Mouse (Mus musculus) kidney, embryonic 15.5 days (tissue): ENCODE measurements around the gene Rnf180. TPM values are rescaled to one million over a fixed set of nuclear protein-coding genes. Genes with fewer than 3 reads are reported as not detected.

ENCODE experiments used
- ATAC-seq: fragments of 200-750 bp; cut with Nextera tagmentation; replicated peaks from 2 replicates; pipeline ENCODE4 v1.8.0; 2017; ENCODE audit warnings: moderate TSS enrichment; ENCODE audit not compliant: low FRiP score
- H3K27ac ChIP-seq: fragments of 300-500 bp; sonication (generic); 2 replicates; pipeline ENCODE4 v1.5.1; 2015; ENCODE audit warnings: mild to moderate bottlenecking, inconsistent platforms
- H3K27me3 ChIP-seq: fragments of 300-500 bp; sonication (generic); 2 replicates; pipeline ENCODE4 v1.6.1; 2015; ENCODE audit warnings: inconsistent platforms
- H3K36me3 ChIP-seq: fragments of 300-500 bp; sonication (generic); 2 replicates; pipeline ENCODE4 v1.6.1; 2015; ENCODE audit warnings: inconsistent platforms
- H3K4me1 ChIP-seq: fragments of 300-500 bp; sonication (generic); 2 replicates; pipeline ENCODE4 v1.6.1; 2015; ENCODE audit warnings: inconsistent platforms
- H3K4me2 ChIP-seq: fragments of 300-500 bp; sonication (generic); 2 replicates; pipeline ENCODE4 v1.6.1; 2015; ENCODE audit warnings: moderate library complexity, mild to moderate bottlenecking, inconsistent platforms
- H3K4me3 ChIP-seq: fragments of 300-500 bp; sonication (generic); replicated peaks from 2 replicates; pipeline ENCODE4 v1.5.1; 2015; ENCODE audit warnings: mild to moderate bottlenecking, inconsistent platforms
- H3K9ac ChIP-seq: fragments of 300-500 bp; sonication (generic); 2 replicates; pipeline ENCODE4 v1.6.1; 2015; ENCODE audit warnings: mild to moderate bottlenecking, inconsistent platforms
- H3K9me3 ChIP-seq: fragments of 300-500 bp; sonication (generic); replicated peaks from 2 replicates; pipeline ENCODE4 v1.6.1; 2016; ENCODE audit warnings: inconsistent platforms
- WGBS: fragments of 180-500 bp; shearing (Covaris S2); methylation state at CpG from one replicate; pipeline ENCODE4 v1.1.7; 2015; ENCODE audit warnings: mixed read lengths; 5-methylcytosine and 5-hydroxymethylcytosine counted together
- polyA plus RNA-seq: library from polyadenylated mRNA; unstranded; fragments of >200 nt; fragmentation: Nextera tagmentation; extraction: Ambion mirVana; gene quantifications from 2 replicates; pipeline ENCODE4 v1.2.1, GENCODE M21; 2015

The Rnf180 gene
- polyA plus RNA-seq, 1 experiment from 2014 or later = 6.1 TPM

- Histone ChIP-seq H3K36me3 (no peaks in the 10 kb centered on the region), H3K27ac (peak overlapping the region; percentile 74), H3K4me3 (peak overlapping the region; percentile 87), H3K4me1 (peaks cover 15% of the 10 kb centered on the region; the same call in 1 of the 2 replicates), H3K9me3 (no peaks in the 10 kb centered on the region), H3K9ac (peak overlapping the region; percentile 74), H3K4me2 (peak overlapping the region; percentile 92), H3K27me3 (no peaks in the 10 kb centered on the region)
- WGBS = under 1% methylated on average over 76 of the region's 91 CpGs
- peak; percentile 92 for ATAC-seq
These were observed 591 bp downstream of the Rnf180 start for GRCm38 (mm10) chr13:105293781-105294667.

DNA sequence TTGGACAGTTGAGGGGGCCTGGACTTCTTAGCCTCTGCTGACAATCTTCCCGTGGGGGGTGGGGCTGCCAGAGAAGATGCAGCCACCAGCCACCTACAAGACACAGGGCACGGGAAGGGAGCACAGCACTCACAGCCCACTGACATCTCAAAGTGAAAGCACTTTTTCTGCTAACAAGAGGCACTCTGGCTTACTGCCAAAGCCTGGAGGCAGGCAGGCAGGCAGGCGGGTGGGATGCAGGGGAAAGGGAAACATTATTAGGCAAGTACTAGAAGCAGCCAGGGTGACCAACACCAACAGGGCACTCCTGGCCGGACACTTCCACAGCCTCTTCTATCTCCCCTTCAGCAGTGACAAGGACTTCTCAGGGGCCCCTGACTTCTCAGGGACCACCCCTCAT lies 2.8 kb downstream of the Rnf180 start:
- H3K36me3 ChIP-seq = no peaks in the 10 kb centered on the region
- WGBS = 28% methylated on average over 4 of the region's 4 CpGs
- H3K4me3 ChIP-seq = no peak overlapping the region
- H3K9ac ChIP-seq = no peak overlapping the region
- H3K4me1 ChIP-seq = peaks cover 15% of the 10 kb centered on the region; the same call in 1 of the 2 replicates
- H3K27me3 ChIP-seq = no peaks in the 10 kb centered on the region
- H3K4me2 ChIP-seq = peak overlapping the region; percentile 27
- H3K27ac ChIP-seq = no peak overlapping the region
- no peak for ATAC-seq
- no peaks in the 10 kb centered on the region for H3K9me3 ChIP-seq

GRCm38 (mm10) chr13:105290594-105290993 lies 4.0 kb downstream of the Rnf180 start:
- Histone ChIP-seq H3K4me3 (no peak overlapping the region), H3K27me3 (no peaks in the 10 kb centered on the region), H3K4me2 (no peak overlapping the region), H3K9ac (no peak overlapping the region), H3K27ac (no peak overlapping the region), H3K9me3 (no peaks in the 10 kb centered on the region), H3K36me3 (no peaks in the 10 kb centered on the region), H3K4me1 (peaks cover 15% of the 10 kb centered on the region; the same call in 1 of the 2 replicates)
- no peak for ATAC-seq
- 91% methylated on average over 2 of the region's 2 CpGs for WGBS

DNA sequence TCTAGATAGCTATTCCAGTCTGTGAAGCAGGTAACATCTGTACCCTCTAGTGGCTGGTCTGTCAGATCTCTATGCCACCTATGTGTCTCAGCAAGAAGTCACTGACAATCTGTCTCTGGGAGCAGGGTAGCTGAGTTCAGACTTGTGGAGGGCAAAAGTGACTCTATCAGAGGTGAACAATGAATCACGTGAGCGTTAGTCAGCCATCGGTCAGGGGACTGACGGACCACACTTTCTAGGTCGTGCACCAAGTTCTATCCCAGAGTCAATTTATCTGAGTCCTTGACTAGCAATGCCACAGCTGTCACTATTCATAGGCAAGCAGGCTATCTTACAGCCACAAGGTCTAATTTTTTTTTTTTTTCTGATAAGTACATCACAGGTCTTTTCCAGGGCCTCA lies 4.6 kb downstream of the Rnf180 start:
- no peak overlapping the region for H3K4me3 ChIP-seq
- H3K4me2 ChIP-seq = no peak overlapping the region
- H3K27ac ChIP-seq = no peak overlapping the region
- H3K9me3 ChIP-seq = no peaks in the 10 kb centered on the region
- H3K27me3 ChIP-seq = no peaks in the 10 kb centered on the region
- 90% methylated on average over 5 of the region's 5 CpGs for WGBS
- ATAC-seq = no peak
- H3K9ac ChIP-seq = no peak overlapping the region
- no peaks in the 10 kb centered on the region for H3K36me3 ChIP-seq
- H3K4me1 ChIP-seq = peaks cover 15% of the 10 kb centered on the region; the same call in 1 of the 2 replicates

DNA sequence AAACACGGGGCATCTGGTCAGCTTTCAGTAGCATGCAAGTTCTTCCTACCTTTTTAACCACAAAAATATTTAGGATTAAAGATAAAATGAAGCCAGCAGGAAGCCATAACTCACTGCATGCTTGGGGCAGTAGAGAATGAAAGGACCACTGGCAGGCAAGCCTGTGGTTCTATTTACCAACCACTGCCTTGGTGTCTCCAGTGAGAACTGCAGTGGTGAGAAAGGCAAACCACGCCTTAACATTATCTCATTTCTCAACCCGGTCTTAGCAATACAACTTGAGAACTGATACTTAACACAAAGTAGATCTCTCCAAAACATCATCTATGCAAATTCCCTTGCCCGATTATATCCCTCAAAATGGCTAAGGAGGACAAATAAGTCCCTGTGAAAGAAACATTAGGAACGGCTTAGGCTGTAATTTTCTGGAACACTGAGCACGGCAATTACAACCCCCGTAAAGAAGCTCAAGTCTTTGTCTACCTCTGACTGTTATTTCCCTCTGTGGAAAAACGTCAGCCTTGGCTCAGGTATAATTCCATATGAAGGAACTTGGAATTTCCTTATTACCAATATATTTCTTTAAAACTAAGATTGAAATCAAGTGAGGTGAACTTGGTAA lies 15.1 kb downstream of the Rnf180 start:
- no peak for ATAC-seq

GRCm38 (mm10) chr13:105270394-105271094 lies 24.1 kb downstream of the Rnf180 start:
- no peaks in the 10 kb centered on the region for H3K4me1 ChIP-seq
- no peak for ATAC-seq
- H3K27me3 ChIP-seq = no peaks in the 10 kb centered on the region
- H3K4me2 ChIP-seq = no peak overlapping the region
- no peak overlapping the region for H3K27ac ChIP-seq
- no peak overlapping the region for H3K9ac ChIP-seq
- H3K36me3 ChIP-seq = 0 out of 2 replicates have a peak, but pooled peaks cover 5% of the 10 kb centered on the region
- H3K9me3 ChIP-seq = peaks cover 8% of the 10 kb centered on the region; the same call in 1 of the 2 replicates
- H3K4me3 ChIP-seq = no peak overlapping the region
- WGBS = 91% methylated on average over 8 of the region's 8 CpGs

More for the DNA sequence above, 15.1 kb downstream of the Rnf180 start:
- H3K9ac ChIP-seq = no peak overlapping the region
- H3K4me1 ChIP-seq = peaks cover 6% of the 10 kb centered on the region
- WGBS = 39% methylated on average over 8 of the region's 8 CpGs
- H3K9me3 ChIP-seq = no peaks in the 10 kb centered on the region
- H3K36me3 ChIP-seq = no peaks in the 10 kb centered on the region
- no peaks in the 10 kb centered on the region for H3K27me3 ChIP-seq
- no peak overlapping the region for H3K27ac ChIP-seq
- H3K4me3 ChIP-seq = no peak overlapping the region
- H3K4me2 ChIP-seq = no peak overlapping the region

DNA sequence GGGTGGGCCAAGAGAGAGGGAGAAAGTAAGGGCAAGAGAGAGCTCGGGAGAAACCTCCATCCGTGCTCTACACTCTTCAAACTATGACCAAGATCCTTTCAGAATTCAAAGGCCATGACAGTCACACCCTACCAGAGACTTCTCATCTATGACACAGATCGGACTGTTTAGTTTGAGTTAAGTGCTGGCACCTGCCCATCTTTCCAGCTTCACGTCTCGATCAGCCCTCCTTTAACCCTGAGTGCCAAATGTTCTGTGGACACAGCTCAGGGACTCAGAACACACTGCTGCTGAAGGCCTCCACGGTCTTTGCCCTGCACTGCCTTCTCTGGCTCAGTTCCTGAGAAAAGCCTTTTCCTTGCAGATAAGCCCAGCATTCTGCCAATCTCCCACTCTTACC lies 27.2 kb downstream of the Rnf180 start:
- peaks cover under 1% of the 10 kb centered on the region; the same call in 1 of the 2 replicates for H3K9me3 ChIP-seq
- no peaks in the 10 kb centered on the region for H3K36me3 ChIP-seq
- no peak overlapping the region for H3K9ac ChIP-seq
- H3K27ac ChIP-seq = no peak overlapping the region
- H3K4me3 ChIP-seq = no peak overlapping the region
- H3K4me2 ChIP-seq = no peak overlapping the region
- ATAC-seq = no peak
- no peaks in the 10 kb centered on the region for H3K4me1 ChIP-seq
- H3K27me3 ChIP-seq = no peaks in the 10 kb centered on the region
- 81% methylated on average over 6 of the region's 6 CpGs for WGBS

DNA sequence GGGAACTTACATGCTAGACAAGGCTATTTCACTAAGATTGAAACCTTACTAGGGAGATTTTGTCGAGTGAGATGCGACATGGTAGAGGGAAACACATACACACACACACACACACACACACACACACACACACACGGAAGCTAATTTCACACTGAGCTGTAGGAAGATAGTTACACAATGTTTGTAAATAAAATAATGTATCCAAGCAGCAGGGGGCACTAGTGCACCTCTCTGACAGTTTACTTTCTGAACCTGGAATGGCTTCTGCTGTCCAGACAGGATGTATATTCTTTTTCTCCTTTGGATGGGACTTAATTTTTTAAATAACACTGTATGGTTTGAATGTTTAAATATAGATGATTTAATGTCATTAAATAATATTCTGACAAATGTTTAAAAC lies 27.9 kb downstream of the Rnf180 start:
- 58% methylated on average over 3 of the region's 3 CpGs for WGBS
- Histone ChIP-seq H3K36me3 (no peaks in the 10 kb centered on the region), H3K4me1 (no peaks in the 10 kb centered on the region), H3K4me2 (no peak overlapping the region), H3K4me3 (no peak overlapping the region), H3K27ac (no peak overlapping the region), H3K9me3 (no peaks in the 10 kb centered on the region), H3K9ac (no peak overlapping the region), H3K27me3 (no peaks in the 10 kb centered on the region)
- no peak for ATAC-seq

- Histone ChIP-seq H3K4me3 (no peak overlapping the region), H3K4me1 (no peaks in the 10 kb centered on the region), H3K4me2 (no peak overlapping the region), H3K27me3 (no peaks in the 10 kb centered on the region), H3K9ac (no peak overlapping the region), H3K27ac (no peak overlapping the region), H3K9me3 (no peaks in the 10 kb centered on the region), H3K36me3 (no peaks in the 10 kb centered on the region)
- WGBS = 74% methylated on average over 4 of the region's 4 CpGs
- ATAC-seq = no peak
These were observed 37.7 kb downstream of the Rnf180 start for GRCm38 (mm10) chr13:105256757-105257433.

DNA sequence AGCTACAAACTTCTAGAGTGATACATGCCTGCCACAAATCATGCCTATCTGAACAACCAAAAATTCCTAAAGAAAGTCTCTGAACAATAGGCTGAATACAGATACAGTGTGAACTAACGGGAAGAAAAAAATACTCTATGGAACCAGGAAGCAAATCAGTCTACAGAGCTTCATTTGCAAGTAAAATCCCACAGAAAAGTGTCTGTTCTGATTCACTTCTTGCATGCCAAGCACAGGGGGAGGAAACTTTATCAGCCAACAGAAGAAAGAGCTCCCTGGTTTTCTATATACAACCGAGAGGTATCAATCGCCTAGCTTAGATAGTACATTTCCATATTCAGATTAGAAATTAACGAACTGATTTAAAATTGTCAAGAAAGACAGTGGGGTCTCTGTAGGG lies 43.8 kb downstream of the Rnf180 start:
- H3K27me3 ChIP-seq = no peaks in the 10 kb centered on the region
- no peak for ATAC-seq
- no peaks in the 10 kb centered on the region for H3K36me3 ChIP-seq
- H3K27ac ChIP-seq = no peak overlapping the region
- H3K4me1 ChIP-seq = no peaks in the 10 kb centered on the region
- H3K9ac ChIP-seq = no peak overlapping the region
- H3K4me3 ChIP-seq = no peak overlapping the region
- no peak overlapping the region for H3K4me2 ChIP-seq
- 69% methylated on average over 4 of the region's 4 CpGs for WGBS
- no peaks in the 10 kb centered on the region for H3K9me3 ChIP-seq

DNA sequence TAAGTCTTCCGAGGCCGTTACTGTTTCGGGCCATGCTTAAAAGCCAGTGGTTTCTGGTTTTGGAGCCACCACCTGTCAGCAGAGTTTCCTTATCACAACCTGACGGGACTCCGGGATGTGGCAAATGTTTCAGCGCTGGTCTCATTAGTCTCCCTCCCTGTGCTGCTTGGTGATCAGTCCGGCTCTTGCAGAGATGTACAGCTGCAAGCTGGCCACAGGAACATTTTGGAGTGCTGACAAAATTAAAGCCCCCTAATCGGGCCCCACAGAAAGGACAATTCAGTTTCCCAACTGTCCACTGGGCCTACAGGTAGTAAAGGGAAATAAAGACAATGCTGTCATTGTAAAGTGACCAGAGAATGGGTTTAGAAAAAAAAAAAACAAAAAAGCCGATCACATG lies 44.4 kb downstream of the Rnf180 start:
- Histone ChIP-seq H3K9me3 (no peaks in the 10 kb centered on the region), H3K27ac (no peak overlapping the region), H3K4me1 (no peaks in the 10 kb centered on the region), H3K4me2 (no peak overlapping the region), H3K27me3 (no peaks in the 10 kb centered on the region), H3K36me3 (no peaks in the 10 kb centered on the region), H3K4me3 (no peak overlapping the region), H3K9ac (no peak overlapping the region)
- ATAC-seq = no peak
- WGBS = 81% methylated on average over 9 of the region's 9 CpGs
